Mouse (Mus musculus): Measurements from ENCODE around the gene Gm20390. TPM values are rescaled to one million over a fixed set of nuclear protein-coding genes. Genes with fewer than 3 reads are reported as not detected.

Gm20390 gene
- total RNA-seq, 2 experiments from 2014 or later: 32.3 TPM; not detected in 1

Other genes with a start within 250 kb of the Gm20390 start
- gene Utp18, start 82.5 kb downstream of the Gm20390 start, total RNA-seq (2015; ENCODE audit: low replicate concordance): 8.4 and 17.3 TPM in 2 replicates
- gene Utp18, start 82.5 kb downstream of the Gm20390 start, total RNA-seq (2017; ENCODE audit: low replicate concordance): 14.0 and 17.4 TPM in 2 replicates
- gene Mbtd1, start 82.4 kb downstream of the Gm20390 start, total RNA-seq (2015; ENCODE audit: low replicate concordance): 16.3 and 16.6 TPM in 2 replicates
- 9.6 and 13.4 TPM in 2 replicates for gene Mbtd1, start 82.4 kb downstream of the Gm20390 start, total RNA-seq (2017; ENCODE audit: low replicate concordance)
- 34.8 and 35.7 TPM in 2 replicates for gene Nme2, start 12.0 kb downstream of the Gm20390 start, total RNA-seq (2015; ENCODE audit: low replicate concordance)
- gene Nme2, start 12.0 kb downstream of the Gm20390 start, total RNA-seq (2017; ENCODE audit: low replicate concordance): 9.6 and 10.1 TPM in 2 replicates
- gene Nme1, start 228 bp upstream of the Gm20390 start, total RNA-seq (2015; ENCODE audit: low replicate concordance): 11.3 and 17.7 TPM in 2 replicates
- gene Nme1, start 228 bp upstream of the Gm20390 start, total RNA-seq (2017; ENCODE audit: low replicate concordance): 7.6 and 42.3 TPM in 2 replicates
- 28.5 and 50.7 TPM in 2 replicates for gene Spag9, start 27.8 kb upstream of the Gm20390 start, total RNA-seq (2015; ENCODE audit: low replicate concordance)
- gene Spag9, start 27.8 kb upstream of the Gm20390 start, total RNA-seq (2017; ENCODE audit: low replicate concordance): 68.5 and 69.1 TPM in 2 replicates
- gene Tob1, start 243.2 kb upstream of the Gm20390 start, total RNA-seq (2015; ENCODE audit: low replicate concordance): 8.6 and 11.3 TPM in 2 replicates
- gene Tob1, start 243.2 kb upstream of the Gm20390 start, total RNA-seq (2017; ENCODE audit: low replicate concordance): 6.8 and 8.5 TPM in 2 replicates